Mouse (Mus musculus) kidney, adult 2 months (tissue): ENCODE measurements around the gene Nlgn1.

ENCODE experiments used
- CTCF ChIP-seq: fragments of 200-500 bp; conservative IDR thresholded peaks from 2 replicates; pipeline ENCODE4 v1.5.1; 2011; ENCODE audit warnings: low read depth, mild to moderate bottlenecking, control low read depth, low read length, moderate library complexity, mixed read lengths; ENCODE audit not compliant: insufficient read depth, insufficient read length
- POLR2A ChIP-seq: fragments of 200-500 bp; IDR thresholded peaks from one replicate; pipeline ENCODE4 v1.6.1; 2011; ENCODE audit warnings: low read depth, low read length, control low read depth

DNA sequence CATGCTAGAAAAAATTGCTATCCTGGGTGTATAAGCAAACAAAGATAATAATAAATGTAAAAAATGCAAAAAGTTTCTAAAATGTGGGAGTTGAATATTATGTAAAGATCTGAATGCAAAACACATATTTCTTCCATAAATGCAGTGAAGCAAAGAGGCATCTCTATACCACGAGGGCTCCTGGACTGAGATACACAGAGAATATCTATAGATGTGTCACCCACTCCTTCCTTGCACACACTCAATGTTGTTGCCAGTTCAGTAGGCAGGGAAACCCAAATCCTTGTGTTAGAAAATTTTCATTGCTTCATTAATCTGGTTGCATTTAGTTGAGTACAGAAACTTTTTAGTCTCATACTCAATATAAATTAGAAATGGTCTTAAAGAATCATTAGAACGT is 364.7 kb downstream of the Nlgn1 start:
- TF ChIP-seq CTCF (no peak), POLR2A (no peak)
